Mouse (Mus musculus) fibroblast of lung, adult 2 months (primary cell): ENCODE measurements around the gene Zfp784.

Source experiments
- DNase-seq: peaks from one replicate; pipeline ENCODE4 v3.0.0-alpha.2; 2011; ENCODE audit warnings: low read depth

The Zfp784 gene

DNA sequence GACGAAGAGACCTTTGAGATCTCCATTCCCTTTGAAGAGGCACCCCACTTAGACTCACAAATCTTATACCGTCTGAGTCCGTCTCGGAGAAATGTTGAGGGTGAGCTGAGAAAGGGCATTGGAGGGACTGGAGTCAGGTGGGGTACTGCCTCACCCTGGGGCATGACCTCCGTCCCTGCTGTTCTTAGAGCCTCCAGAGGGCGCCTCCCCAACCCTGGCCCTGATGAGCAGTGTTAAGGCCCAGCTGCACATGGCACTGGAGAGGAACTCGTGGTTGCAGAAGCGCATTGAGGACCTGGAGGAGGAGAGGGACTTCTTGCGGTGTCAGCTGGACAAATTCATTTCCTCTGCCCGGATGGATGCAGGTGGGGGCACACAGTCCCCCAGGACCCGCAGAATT lies 19.6 kb upstream of the Zfp784 start:
- DNase-seq, result no peak

DNA sequence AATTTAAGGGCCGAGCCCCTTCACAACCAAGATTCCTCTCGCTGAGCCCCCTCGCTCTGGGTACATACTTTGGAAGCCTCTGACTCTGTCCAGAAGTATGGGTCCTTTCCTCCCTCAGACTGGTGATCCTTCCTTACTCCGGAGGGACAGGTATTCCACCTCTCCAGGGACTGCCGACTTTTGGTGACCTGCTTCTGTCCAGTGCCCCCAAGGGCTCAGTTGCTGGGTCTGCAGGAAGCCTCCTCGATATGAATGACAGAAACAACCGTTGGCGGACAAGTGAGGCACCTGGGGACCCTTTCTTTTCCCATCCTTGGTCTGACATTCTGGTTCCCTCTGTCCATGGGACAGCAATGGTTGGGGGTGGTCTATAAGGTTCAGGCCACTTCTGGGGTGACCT lies 19.1 kb upstream of the Zfp784 start:
- DNase-seq, result no peak

DNA sequence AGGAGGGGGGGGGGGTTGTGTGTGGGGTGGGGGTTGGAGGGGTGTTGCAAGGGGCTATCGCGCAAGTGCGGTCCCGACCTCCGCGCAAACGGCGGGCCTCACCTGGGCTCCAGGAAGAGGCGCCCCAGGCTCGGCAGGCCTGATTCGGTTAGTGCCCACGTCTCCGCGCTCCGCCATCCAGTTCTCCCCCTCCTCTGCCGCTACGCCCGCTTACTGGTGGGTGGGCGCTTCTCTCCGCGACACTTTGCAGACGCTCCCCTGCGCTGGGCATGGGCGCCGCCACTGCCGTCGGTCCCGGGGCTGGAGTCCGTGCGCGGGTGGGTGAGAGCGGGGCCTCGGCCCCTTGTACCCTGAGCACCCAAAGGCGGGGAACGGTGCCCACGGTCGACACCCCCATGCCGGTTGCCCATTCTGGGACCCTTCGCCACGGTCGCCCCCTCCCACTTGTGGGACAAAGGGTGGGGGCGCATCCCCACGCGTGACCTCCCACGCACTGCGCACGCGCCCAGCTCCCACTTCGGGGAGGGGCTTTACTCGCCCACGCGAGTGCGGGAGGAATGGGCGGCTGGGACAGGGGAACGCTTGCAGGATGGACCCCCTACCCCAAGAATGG lies 18.5 kb upstream of the Zfp784 start:
- no peak for DNase-seq

DNA sequence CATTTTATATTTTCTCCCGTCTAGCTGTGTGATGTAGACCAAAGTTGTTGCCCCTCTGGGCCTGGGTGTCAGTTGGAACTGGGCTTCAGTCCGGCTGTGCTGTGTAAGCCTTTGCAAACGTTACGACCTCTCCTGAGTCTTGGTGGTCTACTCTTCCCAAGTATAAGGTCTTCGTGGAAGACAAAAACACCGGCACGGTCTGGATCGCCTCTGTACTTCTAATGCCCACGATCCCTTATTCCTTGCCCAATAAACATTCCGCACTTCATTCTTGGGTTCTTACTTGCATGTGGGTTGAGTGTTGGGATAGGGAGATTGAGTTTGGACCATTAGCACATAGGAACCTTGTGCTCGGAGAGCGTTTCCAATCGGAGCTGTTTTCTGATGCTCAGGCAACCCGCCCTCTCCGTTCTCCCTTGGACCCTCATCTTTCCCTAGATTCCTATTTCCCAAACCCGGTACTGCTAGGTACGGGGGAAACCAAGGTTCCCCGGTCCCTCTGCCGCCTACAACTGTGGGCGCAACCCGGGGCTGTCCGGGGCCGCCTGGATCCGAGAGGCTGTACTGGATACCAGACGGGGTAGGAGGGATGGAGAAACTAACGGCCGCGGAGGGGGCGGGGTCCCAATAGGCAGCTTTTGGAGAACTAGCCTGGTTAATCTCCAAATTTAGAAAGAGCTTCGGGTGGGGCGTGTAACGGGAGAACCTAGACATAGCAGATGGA lies 15.4 kb upstream of the Zfp784 start:
- DNase-seq, result no peak

DNA sequence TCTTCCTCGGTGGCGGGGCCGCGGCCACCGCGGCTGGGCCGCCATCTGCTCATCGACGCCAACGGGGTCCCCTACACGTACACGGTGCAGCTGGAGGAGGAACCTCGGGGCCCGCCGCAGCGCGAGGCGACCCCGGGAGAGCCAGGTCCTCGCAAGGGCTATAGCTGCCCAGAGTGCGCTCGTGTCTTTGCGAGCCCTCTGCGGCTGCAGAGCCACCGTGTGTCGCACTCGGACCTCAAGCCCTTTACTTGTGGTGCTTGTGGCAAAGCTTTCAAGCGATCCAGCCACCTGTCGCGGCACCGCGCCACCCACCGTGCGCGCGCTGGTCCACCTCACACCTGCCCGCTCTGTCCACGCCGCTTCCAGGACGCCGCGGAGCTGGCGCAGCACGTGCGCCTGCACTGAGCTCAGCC lies 14.7 kb upstream of the Zfp784 start:
- DNase-seq, result no peak

DNA sequence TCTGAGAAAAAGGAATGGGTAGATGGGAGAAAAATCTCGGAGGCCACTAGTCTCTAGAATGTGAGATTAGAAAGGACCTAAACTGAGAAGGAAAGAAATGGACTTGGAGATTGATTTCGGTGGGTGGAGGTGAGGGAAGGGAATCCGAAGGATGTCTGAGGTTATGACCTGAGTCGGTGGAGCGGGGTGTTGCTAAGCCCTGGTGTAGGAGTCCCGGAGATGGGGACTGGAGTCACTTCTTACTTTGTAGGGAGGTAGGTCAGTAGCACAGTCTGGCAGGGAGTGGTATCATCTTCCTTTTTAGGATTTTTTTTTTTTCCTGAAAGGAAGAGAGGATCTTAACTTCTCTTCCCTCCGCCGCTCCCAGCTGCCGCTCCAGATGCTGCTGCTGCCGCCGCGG lies 14.2 kb upstream of the Zfp784 start:
- no peak for DNase-seq

DNA sequence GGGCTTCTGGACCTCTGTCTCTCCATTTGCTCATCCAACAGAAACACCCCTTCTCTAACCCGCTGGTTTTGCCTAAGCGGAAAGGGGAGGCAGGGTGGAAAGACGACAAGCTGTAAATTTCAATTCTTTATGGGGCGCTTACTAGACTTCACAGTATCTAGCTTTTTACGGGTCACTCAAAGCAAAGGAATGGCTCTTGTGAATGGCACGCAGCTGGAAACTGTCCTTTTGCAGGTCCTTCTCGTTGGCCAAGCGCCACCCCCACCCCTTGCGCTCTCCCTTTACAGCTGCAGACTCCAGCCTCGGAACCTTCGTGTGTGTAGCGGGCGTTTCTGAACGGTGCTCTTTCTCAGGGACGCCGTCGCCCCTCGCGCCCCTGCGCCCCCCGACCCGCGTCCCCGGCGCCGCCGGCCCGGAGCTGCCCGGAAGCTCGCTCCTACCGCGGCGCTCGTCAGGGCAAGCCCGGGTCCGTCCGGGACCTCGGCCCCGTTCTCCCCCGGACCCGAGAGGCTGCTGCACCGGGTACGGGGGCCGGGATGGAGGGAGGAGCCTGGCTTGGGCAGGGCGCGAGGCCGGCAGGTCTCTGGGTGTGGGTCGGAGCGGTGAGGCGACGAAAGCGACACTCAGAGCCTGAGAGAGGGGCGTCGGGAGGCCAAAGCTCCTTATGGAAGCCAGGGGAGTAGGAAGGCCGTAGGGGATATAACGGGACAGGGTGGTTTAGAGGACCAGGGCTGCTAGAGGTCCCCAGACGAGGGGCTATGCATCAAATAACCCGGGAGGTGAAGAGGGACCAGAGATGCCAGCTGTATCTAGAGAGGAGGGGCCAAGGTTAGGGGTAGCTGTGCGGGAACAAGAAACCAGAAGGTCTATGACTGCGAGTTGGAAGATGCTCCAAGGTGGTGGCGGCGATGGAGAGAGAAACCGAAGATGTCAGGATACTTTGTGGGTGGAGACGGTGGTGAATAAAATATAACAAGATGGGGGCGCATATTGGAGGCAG lies 13.2 kb upstream of the Zfp784 start, which contains the start of gene Zfp580:
TSS of gene Zfp580 (plus strand) at position 346 of the 1,000 bp plus-strand sequence.
- no peak for DNase-seq

DNA sequence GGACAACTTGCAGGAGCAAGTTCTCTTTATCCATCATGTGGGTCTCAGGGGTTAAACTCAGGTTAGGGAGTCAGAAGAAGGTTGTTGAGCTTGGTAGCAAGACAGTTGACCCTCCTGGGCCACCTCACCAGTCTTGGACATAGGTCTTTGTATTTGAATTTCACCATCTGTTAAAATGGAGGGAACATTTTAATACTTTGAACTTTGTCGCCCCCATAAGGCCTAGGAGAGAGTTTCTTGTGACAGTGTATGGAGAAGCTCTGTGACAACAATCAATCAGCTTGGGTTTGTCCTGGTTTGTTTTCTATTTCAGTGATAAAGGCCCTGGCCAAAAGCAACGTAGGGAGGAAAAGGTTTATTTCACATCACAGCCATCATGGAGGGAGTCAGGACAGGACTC lies 9.1 kb upstream of the Zfp784 start:
- no peak for DNase-seq

DNA sequence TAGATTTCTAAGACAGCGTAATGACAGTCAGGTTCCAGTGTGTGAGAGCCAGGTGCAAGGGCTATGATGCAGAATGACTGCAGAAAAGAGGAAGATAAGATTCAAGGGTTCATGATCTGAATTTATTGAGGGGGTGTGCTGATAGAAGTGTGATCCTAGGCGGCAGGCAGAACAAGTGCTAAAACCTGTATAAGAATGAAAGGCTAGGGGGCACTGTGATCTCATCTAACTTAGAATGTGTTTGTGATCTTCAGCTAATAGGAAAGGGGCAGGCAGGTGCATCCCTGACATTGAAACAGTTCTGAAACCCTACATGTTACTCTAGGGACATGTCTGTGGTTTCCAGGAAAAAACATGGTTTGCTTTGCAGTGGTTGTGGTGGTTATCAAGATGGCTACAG lies 7.9 kb upstream of the Zfp784 start:
- no peak for DNase-seq

DNA sequence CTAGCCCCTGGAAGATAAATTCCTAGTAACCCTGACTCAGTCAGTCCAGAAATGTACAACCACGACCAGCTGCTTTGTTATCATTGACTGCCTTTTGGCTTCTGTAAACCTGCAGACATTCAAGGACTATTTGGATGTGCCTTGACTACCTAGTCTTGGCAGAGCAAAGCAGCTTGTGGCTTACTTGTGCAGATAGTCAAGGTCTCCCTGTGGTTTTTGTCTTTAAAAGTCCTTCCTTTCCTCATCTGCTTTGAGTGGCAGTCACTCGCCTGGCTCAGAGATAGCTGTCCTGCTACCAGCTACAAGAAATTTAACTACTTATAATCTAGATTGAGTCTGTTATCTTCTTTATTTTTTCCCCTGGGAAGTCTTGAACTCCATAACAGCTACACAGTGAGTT lies 6.7 kb upstream of the Zfp784 start:
- DNase-seq, result no peak

DNA sequence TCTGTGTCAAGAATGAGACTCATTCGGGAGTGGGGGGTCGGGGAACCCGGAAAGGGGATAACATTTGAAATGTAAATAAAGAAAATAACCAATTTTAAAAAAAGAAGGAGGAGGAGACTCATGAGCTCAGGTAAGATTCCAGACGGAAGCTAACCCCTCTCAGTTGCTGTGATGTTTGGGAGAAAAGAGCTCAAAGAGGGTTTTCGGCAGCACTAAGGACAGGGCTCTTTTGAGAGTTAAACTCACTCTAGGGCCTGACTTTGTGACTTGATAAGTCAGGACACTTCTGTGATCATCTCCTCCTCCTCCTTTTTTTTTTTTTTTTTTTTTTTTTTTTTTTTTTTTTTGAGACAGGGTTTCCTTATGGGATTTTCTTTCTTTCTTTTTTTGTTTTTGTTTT lies 694 bp upstream of the Zfp784 start:
- DNase-seq, result no peak

DNA sequence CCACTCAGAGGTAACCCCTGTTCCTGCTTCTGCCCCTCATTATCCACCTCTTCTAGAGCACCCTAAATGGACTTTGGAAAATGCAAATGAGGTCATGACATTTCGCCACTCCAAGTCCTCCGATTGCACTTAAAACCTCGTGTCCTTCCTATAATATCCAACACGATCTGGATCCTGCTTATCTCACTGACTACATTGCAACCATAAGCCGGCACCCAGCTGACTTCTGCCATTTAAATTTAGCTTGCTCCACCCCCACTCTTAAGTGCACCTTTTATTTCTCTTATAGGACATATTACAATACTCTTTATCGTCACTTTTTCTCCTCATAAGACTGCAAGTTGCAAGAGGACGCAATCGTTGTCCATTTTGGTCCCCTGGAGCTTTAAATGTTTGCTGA lies 779 bp downstream of the Zfp784 start:
- DNase-seq, result no peak

DNA sequence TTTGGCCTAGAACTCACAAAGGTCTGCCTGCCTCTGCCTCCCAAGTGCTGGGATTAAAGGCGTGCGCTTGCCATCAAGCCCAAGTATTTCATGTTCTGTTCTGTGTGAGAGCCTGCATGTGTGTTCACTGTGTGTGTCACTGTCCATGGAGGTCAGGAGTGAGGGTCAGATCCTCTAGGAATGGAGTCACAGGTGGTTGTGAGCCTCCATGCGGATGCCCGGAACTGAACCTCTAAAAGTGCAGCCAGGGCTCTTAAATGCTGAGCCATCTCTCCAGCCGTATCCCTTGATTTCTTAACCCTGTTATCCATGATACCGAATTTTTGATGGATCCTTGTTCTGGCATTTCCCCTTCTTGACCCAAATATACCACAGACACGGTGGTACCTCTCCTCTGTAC lies 1.2 kb downstream of the Zfp784 start:
- no peak for DNase-seq

DNA sequence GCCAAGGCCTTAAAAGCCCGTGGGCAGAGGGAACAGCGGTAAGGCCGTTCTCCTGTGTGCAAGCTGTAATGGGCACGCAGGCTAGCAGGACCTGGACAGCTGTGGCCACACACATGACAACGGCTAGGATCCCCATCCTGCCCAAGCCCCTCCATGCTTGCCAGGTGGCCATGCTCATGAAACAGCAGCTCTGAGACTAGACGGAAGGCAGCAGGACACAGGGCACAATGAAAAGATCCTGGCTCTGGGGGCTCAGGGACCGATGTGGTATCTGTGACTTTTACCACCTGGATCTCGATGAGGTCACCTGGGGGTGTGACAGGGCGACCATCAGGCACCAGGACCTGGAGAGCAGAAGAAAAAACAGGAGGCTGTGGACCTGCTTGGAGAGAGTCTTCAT lies 2.1 kb downstream of the Zfp784 start:
- DNase-seq, result no peak

DNA sequence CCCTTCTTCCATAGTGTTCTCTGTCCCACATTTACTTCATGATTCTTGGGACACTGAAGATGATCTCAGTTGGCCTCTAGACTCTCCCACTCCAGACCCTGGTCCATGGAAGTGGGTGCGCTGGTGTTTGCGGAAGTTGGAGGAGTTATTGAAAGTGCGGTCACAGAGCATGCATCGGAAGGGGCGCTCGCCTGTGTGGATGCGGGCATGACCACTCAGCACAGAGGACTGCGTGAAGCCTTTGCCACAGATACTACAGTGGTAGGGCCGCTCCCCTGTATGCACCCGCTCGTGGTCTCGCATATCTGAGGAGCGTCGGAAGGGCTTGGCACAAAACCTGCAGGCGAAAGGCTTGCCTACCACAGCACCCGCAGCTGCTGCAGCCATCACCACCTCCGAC lies 2.6 kb downstream of the Zfp784 start:
- no peak for DNase-seq

DNA sequence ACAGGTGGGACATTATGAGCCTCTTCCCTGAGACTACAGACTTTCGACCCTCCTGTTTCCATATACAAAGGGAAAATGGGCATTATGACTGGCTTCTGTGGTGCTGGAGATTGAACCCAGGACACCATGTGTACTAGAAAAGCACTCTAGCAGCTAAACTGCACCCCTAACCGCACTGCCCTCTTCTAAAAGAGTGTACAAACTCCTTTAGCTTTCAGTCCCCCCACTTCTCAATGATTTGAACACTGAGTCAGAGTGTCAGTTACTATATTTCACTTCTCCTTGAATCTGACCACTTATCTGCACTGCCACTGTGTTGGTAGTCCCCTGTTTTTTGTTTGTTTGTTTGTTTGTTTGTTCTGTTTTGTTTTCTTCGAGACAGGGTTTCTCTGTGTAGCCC lies 4.4 kb downstream of the Zfp784 start, which contains the start of gene 4632433K11Rik:
TSS of gene 4632433K11Rik (plus strand) at position 301 of the 400 bp plus-strand sequence.
- no peak for DNase-seq

DNA sequence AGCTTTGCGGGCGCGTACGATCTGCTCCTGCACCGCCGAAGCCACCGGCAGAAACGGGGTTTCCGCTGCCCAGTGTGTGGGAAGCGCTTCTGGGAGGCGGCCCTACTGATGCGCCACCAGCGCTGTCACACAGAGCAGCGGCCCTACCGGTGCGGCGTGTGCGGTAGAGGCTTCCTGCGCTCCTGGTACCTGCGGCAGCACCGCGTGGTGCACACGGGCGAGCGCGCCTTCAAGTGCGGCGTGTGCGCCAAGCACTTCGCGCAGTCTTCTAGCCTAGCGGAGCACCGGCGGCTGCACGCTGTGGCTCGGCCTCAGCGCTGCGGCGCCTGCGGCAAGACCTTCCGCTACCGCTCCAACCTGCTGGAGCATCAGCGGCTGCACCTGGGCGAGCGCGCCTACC lies 6.8 kb downstream of the Zfp784 start:
- no peak for DNase-seq

DNA sequence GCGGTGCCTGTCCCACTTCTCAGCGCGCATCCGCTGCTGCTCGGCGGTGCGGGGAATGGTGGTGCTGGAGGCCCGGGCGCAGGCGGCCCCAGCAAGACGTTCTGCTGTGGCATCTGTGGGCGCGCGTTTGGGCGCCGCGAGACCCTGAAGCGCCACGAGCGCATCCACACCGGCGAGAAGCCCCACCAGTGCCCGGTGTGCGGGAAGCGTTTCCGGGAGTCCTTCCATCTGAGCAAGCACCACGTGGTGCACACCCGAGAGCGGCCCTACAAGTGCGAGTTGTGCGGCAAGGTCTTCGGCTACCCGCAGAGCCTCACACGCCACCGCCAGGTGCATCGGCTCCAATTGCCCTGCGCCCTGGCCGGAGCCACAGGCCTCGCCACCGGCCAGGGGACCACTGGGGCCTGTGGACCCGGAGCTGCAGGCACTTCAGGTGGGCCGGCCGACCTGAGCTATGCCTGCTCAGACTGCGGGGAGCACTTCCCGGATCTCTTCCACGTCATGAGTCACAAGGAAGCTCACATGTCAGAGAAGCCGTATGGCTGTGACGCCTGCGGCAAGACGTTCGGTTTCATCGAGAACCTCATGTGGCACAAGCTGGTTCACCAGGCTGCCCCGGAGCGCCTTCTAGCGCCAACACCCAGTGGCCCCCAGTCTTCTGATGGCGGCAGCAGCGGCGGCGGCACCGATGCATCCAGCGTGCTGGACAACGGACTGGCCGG lies 7.5 kb downstream of the Zfp784 start:
- no peak for DNase-seq

DNA sequence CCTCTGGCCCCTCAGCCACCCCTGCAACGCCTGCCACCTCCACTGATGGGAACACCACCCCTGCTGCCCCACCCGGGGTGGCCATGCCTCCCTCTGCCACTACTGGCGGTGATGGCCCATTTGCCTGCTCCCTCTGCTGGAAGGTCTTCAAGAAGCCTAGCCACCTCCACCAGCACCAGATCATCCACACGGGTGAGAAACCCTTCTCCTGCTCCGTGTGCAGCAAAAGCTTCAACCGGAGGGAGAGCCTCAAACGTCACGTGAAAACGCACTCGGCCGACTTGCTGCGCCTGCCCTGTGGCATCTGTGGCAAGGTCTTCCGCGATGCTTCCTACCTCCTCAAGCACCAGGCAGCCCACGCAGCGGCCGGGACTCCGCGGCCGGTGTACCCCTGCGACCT lies 8.3 kb downstream of the Zfp784 start:
- no peak for DNase-seq

DNA sequence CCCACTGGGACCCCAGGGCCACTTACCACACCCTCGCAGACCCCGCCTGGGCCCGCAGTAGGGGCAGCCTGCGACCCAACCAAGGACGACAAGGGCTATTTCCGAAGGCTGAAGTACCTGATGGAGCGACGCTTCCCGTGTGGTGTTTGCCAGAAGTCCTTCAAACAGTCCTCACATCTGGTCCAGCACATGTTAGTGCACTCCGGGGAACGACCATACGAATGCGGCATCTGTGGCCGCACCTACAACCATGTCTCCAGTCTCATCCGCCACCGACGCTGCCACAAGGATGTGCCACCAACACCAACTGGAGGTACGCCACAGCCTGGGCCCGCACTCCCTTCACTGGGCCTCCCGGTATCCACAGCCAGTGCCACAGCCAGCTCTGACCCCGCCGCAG lies 8.7 kb downstream of the Zfp784 start:
- no peak for DNase-seq

DNA sequence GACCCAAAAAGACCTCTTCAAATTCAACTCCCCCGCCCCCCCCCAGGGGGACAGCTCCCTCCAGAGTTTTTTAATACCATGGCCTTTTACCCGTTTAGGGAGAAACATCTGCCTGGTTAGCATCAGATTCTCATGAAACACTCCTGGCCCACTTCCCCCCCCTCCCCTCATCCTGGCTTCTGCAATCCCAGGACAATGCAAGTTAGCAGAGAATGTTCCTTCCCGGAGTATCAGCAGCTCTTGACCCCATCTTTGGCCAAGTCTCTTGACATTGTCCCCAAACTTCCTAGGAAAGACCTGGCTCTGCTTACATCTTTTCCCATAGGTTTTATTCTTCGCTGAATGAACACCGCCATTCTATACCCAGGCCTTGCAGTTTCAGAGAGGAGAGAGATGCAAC lies 17.0 kb downstream of the Zfp784 start:
- no peak for DNase-seq

DNA sequence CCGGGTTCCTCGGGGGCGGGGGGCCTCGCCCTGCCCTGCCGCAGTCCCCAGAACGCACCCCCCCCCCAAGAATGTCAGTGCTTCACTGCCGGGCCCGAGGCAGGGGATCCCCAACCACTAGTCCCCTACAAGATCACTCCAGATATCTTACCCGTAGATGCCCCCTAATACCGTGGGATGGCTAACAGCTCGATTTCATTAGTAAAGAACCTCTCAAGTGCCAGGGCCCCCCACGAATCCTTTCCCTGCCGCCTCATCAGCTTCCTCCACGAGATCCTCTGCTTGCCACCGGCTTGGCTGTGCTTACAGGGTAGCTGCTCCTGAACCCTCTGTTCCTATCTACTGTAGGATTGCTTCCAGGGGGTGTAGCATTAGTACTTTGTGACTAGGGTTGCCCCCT lies 17.6 kb downstream of the Zfp784 start:
- DNase-seq, result no peak
